Mouse (Mus musculus) T-helper 17 cell (primary cell): Measurements from ENCODE around the gene Akt2.

Experiments
- in situ Hi-C, 2 experiments: fragments of 300-600 bp; cut with MboI, MseI; formaldehyde crosslinking; loops; 1 replicate in 1 of 2; 2 replicates in 1 of 2; pipeline ENCODE4 v1.15.1; 2025; ENCODE audit warnings: high pct_unique_total_duplicates in 2 of 2

Akt2 gene

GRCm38 (mm10) chr7:27658712-27659663 is 67.6 kb downstream of the Akt2 start:
- in situ Hi-C loops: no loop called here

- in situ Hi-C loops: no loop called here
Observed at GRCm38 (mm10) chr7:27662038-27662437, 70.7 kb downstream of the Akt2 start.

GRCm38 (mm10) chr7:27673064-27673574 is 81.8 kb downstream of the Akt2 start:
- in situ Hi-C loops: no loop called here

GRCm38 (mm10) chr7:27673575-27674131 is 82.3 kb downstream of the Akt2 start:
- in situ Hi-C loops: no loop called here

GRCm38 (mm10) chr7:27674195-27674521 is 82.8 kb downstream of the Akt2 start:
- in situ Hi-C loops: no loop called here

GRCm38 (mm10) chr7:27674522-27675221 is 83.3 kb downstream of the Akt2 start, which contains the start of gene Map3k10:
Gene Map3k10, minus strand, starts transcription at chr7:27674598.
- in situ Hi-C loops: no loop called here

GRCm38 (mm10) chr7:27675222-27675612 is 83.9 kb downstream of the Akt2 start:
- in situ Hi-C loops: no loop called here

GRCm38 (mm10) chr7:27683218-27683617 is 91.9 kb downstream of the Akt2 start:
- in situ Hi-C loops: loop anchor here in 1 of 2 experiments (5.0 kb wide), 1 partner anchor 41 kb away; no protein-coding TSS in a partner anchor

GRCm38 (mm10) chr7:27685220-27685619 is 93.9 kb downstream of the Akt2 start:
- in situ Hi-C loops: no loop called here

- in situ Hi-C loops: no loop called here
Observed at GRCm38 (mm10) chr7:27685681-27686080, 94.3 kb downstream of the Akt2 start.

- in situ Hi-C loops: no loop called here
Observed at GRCm38 (mm10) chr7:27687043-27687442, 95.7 kb downstream of the Akt2 start.

GRCm38 (mm10) chr7:27687836-27688235 is 96.5 kb downstream of the Akt2 start:
- in situ Hi-C loops: no loop called here

- in situ Hi-C loops: no loop called here
Observed at GRCm38 (mm10) chr7:27688246-27688788, 97.0 kb downstream of the Akt2 start.

- in situ Hi-C loops: no loop called here
Observed at GRCm38 (mm10) chr7:27688815-27689612, 97.7 kb downstream of the Akt2 start, which contains the start of gene Zfp607b. Gene Zfp607b, plus strand, starts transcription at chr7:27689340.
